Comparison of ENCODE assay signal across 9 mouse cellular contexts in genomic region chr2:128566304-128567147, GRCm38 (mm10). TPM values are rescaled to one million over a fixed set of nuclear protein-coding genes. Genes with fewer than 3 reads are reported as not detected.
DNase-seq lines count a peak whose midpoint lies in the region; ATAC-seq and TF ChIP-seq lines count a peak whose summit lies in the region.
"Had no signal": no experiment of that assay in that cellular context is flagged by ENCODE, and none has a peak within 500 bp of the region (broad histone marks: within the 10 kb centered on the region; RNA-seq: fewer than 3 reads in every experiment).

No protein-coding gene starts in this region.

- DNase-seq in heart, postnatal 0 days (ENCODE audit: low spot score): no peak
- DNase-seq in 3T3-L1 (ENCODE audit: low read depth, low spot score): peak; percentile 54
- peak; percentile 25 for DNase-seq in brain, adult 2 months (ENCODE audit: low read depth, low spot score)
- DNase-seq in retina, embryonic 14.5 days (ENCODE audit: low spot score): peak; percentile 29
- no peak for DNase-seq in layer of hippocampus, adult 18-20 months (ENCODE audit: low spot score in 2 of 2)

- WGBS in heart, postnatal 0 days: 72% methylated on average over 10 of the region's 10 CpGs
- 69% methylated on average over 10 of the region's 10 CpGs for WGBS in heart, embryonic 12.5 days
- 57% methylated on average over 10 of the region's 10 CpGs for WGBS in kidney, embryonic 15.5 days
- 70% methylated on average over 10 of the region's 10 CpGs for WGBS in forebrain, embryonic 16.5 days

- H3K36me3 ChIP-seq in heart, postnatal 0 days (replicated peaks; ENCODE audit: control insufficient read depth, insufficient read depth, low read length): no peaks in the 10 kb centered on the region
- H3K36me3 ChIP-seq in heart, embryonic 12.5 days: no peaks in the 10 kb centered on the region
- no peaks in the 10 kb centered on the region for H3K36me3 ChIP-seq in kidney, embryonic 15.5 days
- no peaks in the 10 kb centered on the region for H3K36me3 ChIP-seq in forebrain, embryonic 16.5 days (ENCODE audit: control insufficient read depth, insufficient read depth)

- ATAC-seq in heart, postnatal 0 days (ENCODE audit: insufficient read depth, low read depth): no peak
- no peak for ATAC-seq in heart, embryonic 12.5 days (ENCODE audit: insufficient number of reproducible peaks, low FRiP score)
- 0 out of 2 replicates have a peak, but pooled peaks have one; percentile 18 for ATAC-seq in kidney, embryonic 15.5 days (replicated peaks; ENCODE audit: low FRiP score)
- ATAC-seq in forebrain, embryonic 16.5 days: no peak

- H3K9ac ChIP-seq in heart, postnatal 0 days (replicated peaks; ENCODE audit: low read depth, low read length): no peak overlapping the region
- no peak overlapping the region for H3K9ac ChIP-seq in heart, embryonic 12.5 days
- H3K9ac ChIP-seq in kidney, embryonic 15.5 days: no peak overlapping the region
- H3K9ac ChIP-seq in forebrain, embryonic 16.5 days (replicated peaks; ENCODE audit: low read depth, low read length): no peak overlapping the region

- no peaks in the 10 kb centered on the region for H3K4me1 ChIP-seq in heart, postnatal 0 days (ENCODE audit: control insufficient read depth, insufficient read depth)
- peaks cover 4% of the 10 kb centered on the region; the same call in 1 of the 2 replicates for H3K4me1 ChIP-seq in heart, embryonic 12.5 days (replicated peaks)
- H3K4me1 ChIP-seq in kidney, embryonic 15.5 days: peaks cover 14% of the 10 kb centered on the region
- H3K4me1 ChIP-seq in forebrain, embryonic 16.5 days (replicated peaks; ENCODE audit: control insufficient read depth, insufficient read depth, low read length): no peaks in the 10 kb centered on the region

- TF ChIP-seq CTCF in heart, postnatal 0 days (IDR thresholded peaks at IDR 0.05; ENCODE audit: low read depth): peak; percentile 39

- no peak overlapping the region for H3K4me3 ChIP-seq in heart, postnatal 0 days (ENCODE audit: low read depth, low read length)
- H3K4me3 ChIP-seq in heart, embryonic 12.5 days: no peak overlapping the region
- H3K4me3 ChIP-seq in kidney, embryonic 15.5 days (replicated peaks): no peak overlapping the region
- no peak overlapping the region for H3K4me3 ChIP-seq in forebrain, embryonic 16.5 days (replicated peaks; ENCODE audit: low read length)

- no peak for TF ChIP-seq EP300 in heart, postnatal 0 days (IDR thresholded peaks at IDR 0.05; ENCODE audit: low read depth)

- 0 out of 2 replicates have a peak, but pooled peaks cover 4% of the 10 kb centered on the region for H3K9me3 ChIP-seq in heart, postnatal 0 days (replicated peaks; ENCODE audit: control insufficient read depth, low read length)
- 0 out of 2 replicates have a peak, but pooled peaks cover 6% of the 10 kb centered on the region for H3K9me3 ChIP-seq in heart, embryonic 12.5 days (replicated peaks)
- H3K9me3 ChIP-seq in kidney, embryonic 15.5 days (replicated peaks): no peaks in the 10 kb centered on the region
- no peaks in the 10 kb centered on the region for H3K9me3 ChIP-seq in forebrain, embryonic 16.5 days (ENCODE audit: control insufficient read depth, low read length)

- no peak overlapping the region for H3K27ac ChIP-seq in heart, postnatal 0 days (ENCODE audit: low read depth)
- H3K27ac ChIP-seq in heart, embryonic 12.5 days (ENCODE audit: poor library complexity, severe bottlenecking): no peak overlapping the region
- no peak overlapping the region for H3K27ac ChIP-seq in kidney, embryonic 15.5 days
- no peak overlapping the region for H3K27ac ChIP-seq in forebrain, embryonic 16.5 days (ENCODE audit: low read length)

- H3K4me2 ChIP-seq in heart, postnatal 0 days (ENCODE audit: low read depth, low read length): no peak overlapping the region
- H3K4me2 ChIP-seq in heart, embryonic 12.5 days: no peak overlapping the region
- no peak overlapping the region for H3K4me2 ChIP-seq in kidney, embryonic 15.5 days
- H3K4me2 ChIP-seq in forebrain, embryonic 16.5 days (ENCODE audit: low read length): no peak overlapping the region

- H3K27me3 ChIP-seq in heart, postnatal 0 days (ENCODE audit: control insufficient read depth, insufficient read depth, low read length): no peaks in the 10 kb centered on the region
- no peaks in the 10 kb centered on the region for H3K27me3 ChIP-seq in heart, embryonic 12.5 days (replicated peaks)
- 0 out of 2 replicates have a peak, but pooled peaks cover 4% of the 10 kb centered on the region for H3K27me3 ChIP-seq in kidney, embryonic 15.5 days
- no peaks in the 10 kb centered on the region for H3K27me3 ChIP-seq in forebrain, embryonic 16.5 days (replicated peaks; ENCODE audit: control insufficient read depth, insufficient read depth, low read length)

RNA-seq across cellular contexts. Expression of gene Spdye4c, which starts 24.5 kb away (rescaled TPM):
- not detected in 2 replicates for total RNA-seq in heart, postnatal 0 days (2014; rRNA removed; ENCODE audit: low replicate concordance)
- not detected in 2 replicates for polyA plus RNA-seq in heart, postnatal 0 days (2015; fragmentation: Nextera tagmentation; extraction: Ambion mirVana)
- not detected in 2 replicates for polyA plus RNA-seq in heart, embryonic 12.5 days (2016; fragmentation: Nextera tagmentation; extraction: Ambion mirVana)
- polyA plus RNA-seq in kidney, embryonic 15.5 days (2015; fragmentation: Nextera tagmentation; extraction: Ambion mirVana): not detected in 2 replicates
- total RNA-seq in layer of hippocampus, adult 18-20 months (2021): not detected
- not detected in 2 replicates for polyA plus RNA-seq in forebrain, embryonic 16.5 days (2015; fragmentation: Nextera tagmentation; extraction: Ambion mirVana)
- polyA plus RNA-seq: heart, embryonic 14.5 days had no signal

Comparison
In these comparisons a context has a peak if more than half of its experiments do, and no peak if none do; other contexts are left out.
1. DNase-seq: peak in 3T3-L1 (single experiment), brain, adult 2 months (single experiment) and retina, embryonic 14.5 days (single experiment); none in heart, postnatal 0 days (single experiment) and layer of hippocampus, adult 18-20 months (0 of 2).